Comparison of ENCODE assay signal across 12 mouse cellular contexts in genomic region chr14:92764354-92764753, GRCm38 (mm10).
DNase-seq lines count a peak whose midpoint lies in the region; ATAC-seq and TF ChIP-seq lines count a peak whose summit lies in the region.
"Had no signal": no experiment of that assay in that cellular context is flagged by ENCODE, and none has a peak within 500 bp of the region (broad histone marks: within the 10 kb centered on the region; RNA-seq: fewer than 3 reads in every experiment).

No protein-coding gene starts in this region.

- no peak overlapping the region for H3K4me3 ChIP-seq in gastrocnemius, adult 2 months
- no peak overlapping the region for H3K4me3 ChIP-seq in liver, postnatal 0 days (ENCODE audit: low read depth, low read length)
- no peak overlapping the region for H3K4me3 ChIP-seq in liver, embryonic 11.5 days (ENCODE audit: low read depth, low read length)
- H3K4me3 ChIP-seq in MEL (ENCODE audit: control insufficient read depth in 1 of 2, insufficient read depth in 1 of 2, low read depth in 2 of 2, low read length in 2 of 2) = no peak overlapping the region
- no peak overlapping the region for H3K4me3 ChIP-seq in embryonic facial prominence, embryonic 10.5 days
- H3K4me3 ChIP-seq: forebrain, embryonic 12.5 days; hindbrain, embryonic 10.5 days; limb, embryonic 15.5 days; midbrain, embryonic 12.5 days had no signal

- no peak for DNase-seq in gastrocnemius, adult 2 months
- no peak for DNase-seq in gastrocnemius, postnatal 4 days (ENCODE audit: low spot score in 2 of 2)
- DNase-seq in liver, postnatal 0 days = no peak
- no peak for DNase-seq in liver, embryonic 11.5 days (ENCODE audit: low spot score)
- DNase-seq in MEL (ENCODE audit: low read depth, low spot score) = peak; percentile 41
- peak; percentile 8 for DNase-seq in embryonic facial prominence, embryonic 10.5 days (ENCODE audit: low spot score)
- no peak for DNase-seq in right cerebral cortex, adult 18-20 months
- DNase-seq in left cerebral cortex, adult 8-10 months (ENCODE audit: low spot score in 2 of 2) = no peak

- ATAC-seq in liver, postnatal 0 days = no peak
- no peak for ATAC-seq in liver, embryonic 11.5 days (replicated peaks; ENCODE audit: low FRiP score)

- H3K36me3 ChIP-seq in liver, postnatal 0 days (replicated peaks; ENCODE audit: insufficient read depth, low read length) = no peaks in the 10 kb centered on the region
- H3K36me3 ChIP-seq in liver, embryonic 11.5 days (ENCODE audit: control insufficient read depth, insufficient read depth, low read length) = no peaks in the 10 kb centered on the region
- H3K36me3 ChIP-seq in MEL (ENCODE audit: control insufficient read depth in 1 of 2, insufficient read depth in 2 of 2, low read length in 2 of 2) = no peaks in the 10 kb centered on the region
- H3K36me3 ChIP-seq in embryonic facial prominence, embryonic 10.5 days (replicated peaks) = no peaks in the 10 kb centered on the region
- H3K36me3 ChIP-seq: forebrain, embryonic 12.5 days; hindbrain, embryonic 10.5 days; limb, embryonic 15.5 days; midbrain, embryonic 12.5 days had no signal

- H3K4me2 ChIP-seq in liver, postnatal 0 days (ENCODE audit: low read depth, low read length) = no peak overlapping the region
- H3K4me2 ChIP-seq in liver, embryonic 11.5 days = no peak overlapping the region
- H3K4me2 ChIP-seq: forebrain, embryonic 12.5 days; limb, embryonic 15.5 days; midbrain, embryonic 12.5 days had no signal

- intact Hi-C loops in gastrocnemius, adult 2 months (cut with DNase I) = no loop called here

- H3K9me3 ChIP-seq in liver, postnatal 0 days (ENCODE audit: low read length) = no peaks in the 10 kb centered on the region
- H3K9me3 ChIP-seq in liver, embryonic 11.5 days (ENCODE audit: control insufficient read depth, low read length) = no peaks in the 10 kb centered on the region
- H3K9me3 ChIP-seq in MEL (replicated peaks; ENCODE audit: insufficient read depth, low read length) = no peaks in the 10 kb centered on the region
- no peaks in the 10 kb centered on the region for H3K9me3 ChIP-seq in embryonic facial prominence, embryonic 10.5 days
- H3K9me3 ChIP-seq: forebrain, embryonic 12.5 days; hindbrain, embryonic 10.5 days; limb, embryonic 15.5 days; midbrain, embryonic 12.5 days had no signal

- no peak for TF ChIP-seq EP300 in liver, postnatal 0 days (IDR thresholded peaks at IDR 0.05; ENCODE audit: low read depth)
- TF ChIP-seq EP300 in MEL (IDR thresholded peaks at IDR 0.05; ENCODE audit: low read depth in 1 of 2, low read length in 2 of 2) = no peak

- no peaks in the 10 kb centered on the region for H3K4me1 ChIP-seq in liver, postnatal 0 days (ENCODE audit: insufficient read depth)
- no peaks in the 10 kb centered on the region for H3K4me1 ChIP-seq in liver, embryonic 11.5 days (replicated peaks; ENCODE audit: control insufficient read depth, insufficient read depth, low read length)
- no peaks in the 10 kb centered on the region for H3K4me1 ChIP-seq in MEL (ENCODE audit: control insufficient read depth in 1 of 2, insufficient read depth in 2 of 2, low read length in 2 of 2)
- H3K4me1 ChIP-seq in embryonic facial prominence, embryonic 10.5 days = no peaks in the 10 kb centered on the region
- H3K4me1 ChIP-seq: forebrain, embryonic 12.5 days; hindbrain, embryonic 10.5 days; limb, embryonic 15.5 days; midbrain, embryonic 12.5 days had no signal

- H3K9ac ChIP-seq in liver, postnatal 0 days (replicated peaks) = no peak overlapping the region
- H3K9ac ChIP-seq in liver, embryonic 11.5 days (ENCODE audit: low read depth, low read length) = no peak overlapping the region
- H3K9ac ChIP-seq in MEL (ENCODE audit: control insufficient read depth, low read depth, low read length, poor library complexity, severe bottlenecking) = no peak overlapping the region
- H3K9ac ChIP-seq: forebrain, embryonic 12.5 days; limb, embryonic 15.5 days; midbrain, embryonic 12.5 days had no signal

- no peaks in the 10 kb centered on the region for H3K79me2 ChIP-seq in MEL (ENCODE audit: control insufficient read depth, insufficient read depth, low read length, poor library complexity)

- H3K27ac ChIP-seq in gastrocnemius, adult 2 months = no peak overlapping the region
- H3K27ac ChIP-seq in liver, postnatal 0 days (ENCODE audit: low read depth) = no peak overlapping the region
- no peak overlapping the region for H3K27ac ChIP-seq in liver, embryonic 11.5 days (ENCODE audit: low read depth, low read length)
- H3K27ac ChIP-seq in MEL (ENCODE audit: control insufficient read depth, low read depth, low read length) = no peak overlapping the region
- H3K27ac ChIP-seq in embryonic facial prominence, embryonic 10.5 days (replicated peaks) = no peak overlapping the region
- H3K27ac ChIP-seq: forebrain, embryonic 12.5 days; hindbrain, embryonic 10.5 days; limb, embryonic 15.5 days; midbrain, embryonic 12.5 days had no signal

- no peak for TF ChIP-seq POLR2A in MEL (IDR thresholded peaks at IDR 0.05; ENCODE audit: control insufficient read depth in 1 of 2, insufficient read depth in 1 of 2, low read depth in 1 of 2, low read length in 2 of 2, poor library complexity in 1 of 2)

- WGBS in liver, postnatal 0 days (ENCODE audit: insufficient replicate concordance) = 16% methylated on average over 6 of the region's 6 CpGs
- 14% methylated on average over 6 of the region's 6 CpGs for WGBS in liver, embryonic 11.5 days
- WGBS in embryonic facial prominence, embryonic 10.5 days = 13% methylated on average over 6 of the region's 6 CpGs

- peak; percentile 53 for TF ChIP-seq CTCF in gastrocnemius, adult 2 months (IDR thresholded peaks at IDR 0.05)
- peak; percentile 54 for TF ChIP-seq CTCF in liver, postnatal 0 days (IDR thresholded peaks at IDR 0.05; ENCODE audit: low read depth)
- TF ChIP-seq CTCF in MEL (IDR thresholded peaks at IDR 0.05 in 2 of 3, conservative IDR thresholded peaks at IDR 0.05 in 1 of 3; ENCODE audit: control insufficient read depth in 1 of 3, insufficient read depth in 1 of 3, low read depth in 2 of 3, low read length in 3 of 3, poor library complexity in 1 of 3, severe bottlenecking in 1 of 3) = peak; percentile 58 to 60 (median 59)

- TF ChIP-seq RAD21 in MEL (IDR thresholded peaks at IDR 0.05; ENCODE audit: low read depth, low read length) = peak; percentile 45

- H3K27me3 ChIP-seq in liver, postnatal 0 days (ENCODE audit: insufficient read depth, low read length) = no peaks in the 10 kb centered on the region
- H3K27me3 ChIP-seq in liver, embryonic 11.5 days (replicated peaks; ENCODE audit: control insufficient read depth, insufficient read depth, low read length) = no peaks in the 10 kb centered on the region
- no peaks in the 10 kb centered on the region for H3K27me3 ChIP-seq in MEL (ENCODE audit: control insufficient read depth in 1 of 2, insufficient read depth in 2 of 2, low read length in 2 of 2)
- H3K27me3 ChIP-seq in embryonic facial prominence, embryonic 10.5 days (replicated peaks; ENCODE audit: low read depth, poor library complexity, severe bottlenecking) = no peaks in the 10 kb centered on the region
- H3K27me3 ChIP-seq: forebrain, embryonic 12.5 days; limb, embryonic 15.5 days; midbrain, embryonic 12.5 days had no signal

TF ChIP-seq in MEL, 35 proteins besides CTCF, POLR2A, EP300 and RAD21:
- TF ChIP-seq BHLHE40 (IDR thresholded peaks at IDR 0.05; ENCODE audit: borderline replicate concordance, low read depth, low read length) (no peak), SMC3 (IDR thresholded peaks at IDR 0.05; ENCODE audit: low read depth, low read length) (peak; percentile 73), ZC3H11A (IDR thresholded peaks at IDR 0.05; ENCODE audit: low read depth, low read length) (peak; percentile 22; the same call in 1 of the 2 replicates)

Comparison
In these comparisons a context has a peak if more than half of its experiments do, and no peak if none do; other contexts are left out.
1. DNase-seq: peak in MEL (single experiment) and embryonic facial prominence, embryonic 10.5 days (single experiment); none in gastrocnemius, adult 2 months (single experiment), gastrocnemius, postnatal 4 days (0 of 2), liver, postnatal 0 days (single experiment), liver, embryonic 11.5 days (single experiment), right cerebral cortex, adult 18-20 months (single experiment) and left cerebral cortex, adult 8-10 months (0 of 2).
2. Peak in every context shown above with its lines, with median percentiles within 50 percentile points of each other: CTCF ChIP-seq.